Mouse (Mus musculus): ENCODE measurements at regions not wholly inside any gene's neighbourhood (a gene's known extent, or its start where the extent isn't known, plus 50 kb on each side); places are given as distances from the start of the nearest gene placed in this dataset.

- DNase-seq (ENCODE audit: low spot score): no peak
Measured at GRCm38 (mm10) chr9:61500851-61501250, 128.7 kb downstream of the Tle3 start.

- no peak for DNase-seq (ENCODE audit: low spot score)
Measured at GRCm38 (mm10) chr9:61492896-61493295, 120.7 kb downstream of the Tle3 start.

GRCm38 (mm10) chr9:61491131-61491712, 119.1 kb downstream of the Tle3 start:
- DNase-seq (ENCODE audit: low spot score): no peak

GRCm38 (mm10) chr9:61489983-61490382, 117.8 kb downstream of the Tle3 start:
- DNase-seq (ENCODE audit: low spot score): no peak

GRCm38 (mm10) chr9:61489147-61489546, 117.0 kb downstream of the Tle3 start:
- no peak for DNase-seq (ENCODE audit: low spot score)

- DNase-seq (ENCODE audit: low spot score): no peak
Measured at GRCm38 (mm10) chr9:61487824-61488223, 115.7 kb downstream of the Tle3 start.

GRCm38 (mm10) chr9:61487146-61487545, 115.0 kb downstream of the Tle3 start:
- no peak for DNase-seq (ENCODE audit: low spot score)

- DNase-seq (ENCODE audit: low spot score): no peak
Measured at GRCm38 (mm10) chr9:61484391-61484790, 112.2 kb downstream of the Tle3 start.

- no peak for DNase-seq (ENCODE audit: low spot score)
Measured at GRCm38 (mm10) chr9:61479626-61480025, 107.5 kb downstream of the Tle3 start.

- DNase-seq (ENCODE audit: low spot score): no peak
Measured at GRCm38 (mm10) chr9:61478862-61479261, 106.7 kb downstream of the Tle3 start.

- DNase-seq (ENCODE audit: low spot score): no peak
Measured at GRCm38 (mm10) chr9:61476351-61476750, 104.2 kb downstream of the Tle3 start.

- no peak for DNase-seq (ENCODE audit: low spot score)
Measured at GRCm38 (mm10) chr9:61470815-61471505, 98.8 kb downstream of the Tle3 start.

GRCm38 (mm10) chr9:61468897-61469509, 96.8 kb downstream of the Tle3 start:
- DNase-seq (ENCODE audit: low spot score): no peak

GRCm38 (mm10) chr9:61468368-61468848, 96.2 kb downstream of the Tle3 start:
- DNase-seq (ENCODE audit: low spot score): no peak
